Mouse (Mus musculus): ENCODE measurements around the gene Tlcd1.

Tlcd1 gene

DNA sequence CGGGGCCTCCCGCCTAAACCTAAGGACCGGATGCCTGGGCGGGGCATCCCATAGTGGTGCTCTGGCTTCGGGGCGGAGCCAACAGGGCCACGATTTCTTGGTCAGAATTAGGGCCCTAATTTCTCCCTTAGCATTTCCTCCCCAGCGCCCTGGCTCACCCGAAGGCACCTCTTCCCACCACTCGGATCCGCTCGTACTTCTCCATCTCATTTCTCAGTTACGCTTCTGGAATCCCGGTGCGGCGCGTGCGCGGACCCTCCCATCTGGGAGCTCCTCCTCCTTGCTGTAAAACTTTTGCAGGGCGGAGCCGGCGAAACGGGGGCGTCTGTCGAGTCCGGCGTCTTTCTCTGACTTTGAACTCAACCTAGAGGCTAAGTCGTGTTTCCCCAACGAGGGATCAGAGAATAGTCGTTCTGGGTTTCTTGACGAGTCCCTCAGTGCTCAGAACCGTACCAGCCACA lies at the start of gene Tlcd1, which contains the start of gene Nek8:
Tlcd1 (plus strand) TSS at position 310 of the 461 bp plus-strand sequence.
Nek8 (minus strand) TSS at position 274 of the 461 bp plus-strand sequence.
- peak; percentile 95 for DNase-seq (ENCODE audit: low spot score)

- DNase-seq (ENCODE audit: low spot score) = no peak
Observed at GRCm38 (mm10) chr11:78126739-78127138, 49.8 kb upstream of the Tlcd1 start.

GRCm38 (mm10) chr11:78129458-78129857 lies 47.1 kb upstream of the Tlcd1 start:
- DNase-seq (ENCODE audit: low spot score) = no peak

DNA sequence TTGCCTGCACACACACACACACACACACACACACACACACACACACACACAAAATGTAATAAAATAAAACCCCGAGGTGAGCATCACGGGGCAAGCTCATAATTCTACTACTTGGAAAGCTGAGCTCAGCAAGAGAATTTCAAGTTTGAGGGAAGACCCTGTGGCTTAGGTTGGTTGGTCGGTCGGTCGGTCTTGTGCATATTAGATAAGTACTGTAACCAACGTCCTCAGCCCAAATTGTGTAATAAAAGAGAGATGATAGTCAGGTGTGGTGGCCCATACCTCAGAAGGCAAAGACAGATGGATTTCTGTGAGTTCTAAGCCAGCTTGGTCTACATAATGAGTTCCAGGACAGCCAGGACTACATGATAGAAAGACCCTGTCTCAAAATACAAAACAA lies 42.6 kb upstream of the Tlcd1 start:
- DNase-seq (ENCODE audit: low spot score) = no peak

- no peak for DNase-seq (ENCODE audit: low spot score)
Observed at GRCm38 (mm10) chr11:78134344-78134743, 42.2 kb upstream of the Tlcd1 start.

DNA sequence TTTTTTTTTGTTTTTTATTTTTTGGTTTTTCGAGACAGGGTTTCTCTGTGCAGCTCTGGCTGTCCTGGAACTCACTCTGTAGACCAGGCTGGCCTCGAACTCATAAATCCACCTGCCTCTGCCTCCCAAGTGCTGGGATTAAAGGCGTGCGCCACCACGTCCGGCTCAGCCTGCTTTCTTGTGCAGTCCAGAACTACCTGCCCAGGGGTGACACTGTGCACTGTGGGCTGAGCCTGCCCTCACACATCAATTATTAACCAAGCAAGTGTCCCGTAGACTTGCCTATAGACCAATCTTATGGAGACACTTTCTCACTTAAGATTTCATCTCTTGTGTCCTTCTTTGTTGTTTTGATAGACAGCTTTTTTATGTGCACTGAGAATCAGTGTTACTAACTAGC lies 41.2 kb upstream of the Tlcd1 start:
- DNase-seq (ENCODE audit: low spot score) = peak; percentile 80

- no peak for DNase-seq (ENCODE audit: low spot score)
Observed at GRCm38 (mm10) chr11:78136132-78136531, 40.4 kb upstream of the Tlcd1 start.

DNA sequence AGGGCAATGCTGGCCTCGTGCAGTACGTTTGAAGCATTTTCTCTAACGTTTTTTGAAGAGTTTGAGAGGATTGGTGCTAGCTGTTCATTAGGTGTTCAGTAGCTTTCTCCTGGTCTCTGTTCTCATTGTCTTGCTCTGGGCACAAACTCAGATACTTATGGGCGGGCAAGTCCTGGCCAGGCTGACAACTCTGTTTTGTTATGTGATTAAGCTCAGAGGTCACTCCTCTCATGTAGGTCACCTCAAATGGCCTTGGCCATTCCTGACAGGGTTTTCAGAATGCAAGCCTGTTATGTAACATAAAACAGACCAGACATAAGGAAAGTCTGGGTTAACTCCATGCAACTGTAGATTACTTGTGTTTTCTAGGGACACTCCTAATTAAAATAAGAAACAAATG lies 38.9 kb upstream of the Tlcd1 start:
- DNase-seq (ENCODE audit: low spot score) = no peak

GRCm38 (mm10) chr11:78138023-78138422 lies 38.5 kb upstream of the Tlcd1 start:
- DNase-seq (ENCODE audit: low spot score) = no peak

DNA sequence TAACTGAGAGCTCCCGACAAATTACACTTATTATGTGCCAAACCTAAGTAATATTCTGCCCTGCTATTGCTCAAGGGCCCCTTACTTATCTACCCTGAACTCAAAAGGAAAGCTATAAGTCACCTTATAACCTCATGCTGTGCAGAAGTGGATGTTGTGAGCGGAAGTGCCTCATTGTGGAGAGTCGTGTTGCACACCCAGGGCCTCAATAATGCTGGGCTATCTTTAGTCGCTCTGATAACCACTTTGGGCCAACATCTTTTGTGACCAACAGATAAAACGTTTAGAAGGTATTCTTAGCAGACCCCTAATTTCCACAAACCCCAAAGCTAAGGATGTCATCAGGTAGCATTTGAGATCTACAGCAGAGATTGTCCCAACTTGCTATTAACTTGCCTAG lies 35.8 kb upstream of the Tlcd1 start:
- DNase-seq (ENCODE audit: low spot score) = no peak

GRCm38 (mm10) chr11:78143520-78143919 lies 33.0 kb upstream of the Tlcd1 start:
- DNase-seq (ENCODE audit: low spot score) = no peak

- DNase-seq (ENCODE audit: low spot score) = no peak
Observed at GRCm38 (mm10) chr11:78146168-78146567, 30.3 kb upstream of the Tlcd1 start.

- DNase-seq (ENCODE audit: low spot score) = no peak
Observed at GRCm38 (mm10) chr11:78146707-78147543, 29.6 kb upstream of the Tlcd1 start.

DNA sequence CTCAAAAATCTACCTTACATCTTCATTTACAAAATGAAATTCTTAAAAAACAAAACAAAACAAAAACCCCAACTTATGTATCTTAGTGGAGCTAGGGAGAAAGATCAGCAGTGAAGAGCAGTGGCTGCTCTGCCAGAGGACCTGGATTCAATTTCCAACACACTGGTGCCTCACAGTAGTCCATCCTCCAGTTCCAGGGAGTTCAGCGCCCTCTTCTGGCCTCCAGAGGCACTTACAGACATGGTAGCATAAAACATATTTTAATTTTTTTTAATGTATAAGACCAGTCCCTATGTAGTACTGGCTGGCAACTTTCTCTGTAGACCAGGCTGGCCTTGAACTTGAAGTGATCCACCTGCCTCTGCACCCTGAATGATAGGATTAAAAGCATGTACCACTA lies 25.4 kb upstream of the Tlcd1 start:
- no peak for DNase-seq (ENCODE audit: low spot score)

GRCm38 (mm10) chr11:78152299-78153231 lies 23.9 kb upstream of the Tlcd1 start:
- no peak for DNase-seq (ENCODE audit: low spot score)

GRCm38 (mm10) chr11:78153778-78154177 lies 22.7 kb upstream of the Tlcd1 start:
- DNase-seq (ENCODE audit: low spot score) = no peak

GRCm38 (mm10) chr11:78155674-78156073 lies 20.8 kb upstream of the Tlcd1 start:
- no peak for DNase-seq (ENCODE audit: low spot score)

- no peak for DNase-seq (ENCODE audit: low spot score)
Observed at GRCm38 (mm10) chr11:78156156-78156699, 20.3 kb upstream of the Tlcd1 start.

DNA sequence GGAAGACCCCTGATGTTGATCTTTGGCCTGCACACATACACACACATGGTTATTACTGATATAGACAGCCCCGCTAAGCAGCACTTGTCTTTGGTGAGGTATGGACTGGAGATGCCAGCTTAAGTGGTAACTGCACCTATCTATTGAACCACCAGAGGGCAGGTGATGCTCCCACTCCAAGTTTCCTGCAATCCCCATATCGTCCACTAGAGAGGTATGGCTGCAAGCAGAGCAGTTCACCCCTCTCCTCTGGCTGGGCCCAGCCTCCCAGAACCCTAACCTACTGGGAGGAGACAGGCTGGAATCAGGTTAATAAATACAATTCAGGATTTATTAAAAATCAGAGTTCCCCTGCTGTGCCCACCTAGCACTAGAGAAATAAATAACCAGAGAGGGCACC lies 17.4 kb upstream of the Tlcd1 start:
- peak; percentile 79 for DNase-seq (ENCODE audit: low spot score)

- DNase-seq (ENCODE audit: low spot score) = no peak
Observed at GRCm38 (mm10) chr11:78159557-78159956, 17.0 kb upstream of the Tlcd1 start.

DNA sequence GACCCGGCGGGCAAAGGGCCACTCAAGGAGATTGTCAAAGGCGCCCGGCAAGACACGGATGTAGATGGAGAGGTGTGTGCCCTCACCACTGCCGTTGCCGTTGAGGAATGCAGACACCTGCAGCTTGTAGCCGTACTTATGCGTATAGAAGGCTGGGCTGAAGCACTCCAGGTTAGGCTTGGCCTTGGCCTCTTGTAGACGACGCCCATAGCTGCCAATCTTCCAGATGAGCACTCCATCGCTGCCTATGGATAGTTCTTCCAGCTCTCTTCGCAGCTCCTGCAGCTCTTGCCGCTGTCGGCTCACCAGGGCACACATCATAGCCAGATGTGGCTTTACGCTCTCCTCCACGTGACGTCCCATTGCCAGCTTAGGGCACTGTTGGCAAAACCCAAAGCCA lies 16.3 kb upstream of the Tlcd1 start:
- DNase-seq (ENCODE audit: low spot score) = no peak

- DNase-seq (ENCODE audit: low spot score) = no peak
Observed at GRCm38 (mm10) chr11:78160675-78161074, 15.8 kb upstream of the Tlcd1 start.
